Mouse (Mus musculus): ENCODE data around the gene Cdhr2.

DNA sequence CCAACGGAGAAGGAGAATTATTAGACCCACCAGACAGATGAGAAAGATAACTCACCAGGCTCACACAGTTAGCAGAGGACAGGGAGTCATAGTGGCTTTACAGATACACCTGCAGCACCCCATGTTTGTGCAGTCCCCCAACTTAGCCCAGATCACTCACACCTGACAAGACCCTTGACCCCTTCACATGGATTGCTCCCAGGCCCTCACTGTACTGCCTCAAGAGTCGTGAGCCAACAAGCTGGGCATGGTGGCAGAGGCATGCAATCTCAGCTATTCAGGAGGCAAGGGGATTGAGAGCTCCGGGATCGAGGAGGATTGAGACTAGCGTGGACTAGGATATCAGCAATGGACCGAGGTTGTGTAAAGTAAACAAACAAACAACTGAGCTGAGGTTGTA, 52.5 kb downstream of the Cdhr2 start:
- TF ChIP-seq EP300 (IDR thresholded peaks at IDR 0.05; ENCODE audit: low read depth), result no peak
- TF ChIP-seq CTCF (IDR thresholded peaks at IDR 0.05; ENCODE audit: low read depth), result no peak

All from liver, postnatal 0 days (tissue).